Mouse (Mus musculus): Measurements from ENCODE around the gene Slc22a29.
A peak's percentile ranks its signal among the peaks of the same experiment; 100 is the strongest.
"Not testable (repeated sequence)": the region's sequence is repeated elsewhere in the genome, so short reads cannot be mapped to it uniquely, and the experiment has no call there.

Gene Slc22a29

GRCm38 (mm10) chr19:8218800-8219199 is at the start of gene Slc22a29:
Slc22a29 (minus strand) TSS chr19:8218900.
- DNase-seq (ENCODE audit: low spot score) = no peak

- DNase-seq (ENCODE audit: low spot score) = no peak
Observed at GRCm38 (mm10) chr19:8265324-8265723, 46.6 kb upstream of the Slc22a29 start.

- no peak for DNase-seq (ENCODE audit: low spot score)
Observed at GRCm38 (mm10) chr19:8252705-8253037, 34.0 kb upstream of the Slc22a29 start.

- DNase-seq (ENCODE audit: low spot score) = peak; percentile 3
Observed at GRCm38 (mm10) chr19:8251896-8252704, 33.4 kb upstream of the Slc22a29 start.

- DNase-seq (ENCODE audit: low spot score) = no peak
Observed at GRCm38 (mm10) chr19:8228916-8229315, 10.2 kb upstream of the Slc22a29 start.

- DNase-seq (ENCODE audit: low spot score) = no peak
Observed at GRCm38 (mm10) chr19:8148787-8149523, 69.7 kb downstream of the Slc22a29 start.

- DNase-seq (ENCODE audit: low spot score) = not testable (repeated sequence)
Observed at GRCm38 (mm10) chr19:8142716-8143115, 76.0 kb downstream of the Slc22a29 start.

- DNase-seq (ENCODE audit: low spot score) = not testable (repeated sequence)
Observed at GRCm38 (mm10) chr19:8134127-8134841, 84.4 kb downstream of the Slc22a29 start.

- DNase-seq (ENCODE audit: low spot score) = not testable (repeated sequence)
Observed at GRCm38 (mm10) chr19:8131881-8132280, 86.8 kb downstream of the Slc22a29 start, which contains the start of gene Slc22a28. Slc22a28 (minus strand) TSS chr19:8131982.

Data from ovary, adult 18-20 months (tissue).